Mouse (Mus musculus) left cerebral cortex, postnatal 4 days (tissue): ENCODE data around the gene Hs1bp3. TPM values are rescaled to one million over a fixed set of nuclear protein-coding genes. Genes with fewer than 3 reads are reported as not detected.

ENCODE experiments used
- DNase-seq: peaks from one replicate; pipeline ENCODE4 v3.0.0-alpha.2; 2022
- intact Hi-C: fragments of 180-260 bp; cut with DNase I; formaldehyde crosslinking; loops from one replicate; pipeline ENCODE4 v1.15.1; 2025
- total RNA-seq, 2 experiments: library from RNA; stranded (reverse); gene quantifications; 2 replicates each; pipeline ENCODE4 v1.2.3; 2021

Hs1bp3 gene
- total RNA-seq, 2 experiments from 2014 or later, result 10.3 to 11.0 TPM

- intact Hi-C loops, result no loop called here
- DNase-seq, result no peak
These were observed 45.2 kb downstream of the Hs1bp3 start for GRCm38 (mm10) chr12:8358344-8358966.

- intact Hi-C loops, result no loop called here
- no peak for DNase-seq
These were observed 46.3 kb downstream of the Hs1bp3 start for GRCm38 (mm10) chr12:8359418-8360112.

- no peak for DNase-seq
- intact Hi-C loops, result no loop called here
These were observed 48.6 kb downstream of the Hs1bp3 start for GRCm38 (mm10) chr12:8361866-8362265.

GRCm38 (mm10) chr12:8362400-8362799, 49.2 kb downstream of the Hs1bp3 start:
- intact Hi-C loops, result no loop called here
- DNase-seq, result no peak

GRCm38 (mm10) chr12:8364321-8364838, 51.1 kb downstream of the Hs1bp3 start:
- DNase-seq, result no peak
- intact Hi-C loops, result no loop called here

GRCm38 (mm10) chr12:8365336-8365735, 52.1 kb downstream of the Hs1bp3 start:
- intact Hi-C loops, result no loop called here
- no peak for DNase-seq

- no peak for DNase-seq
- intact Hi-C loops, result no loop called here
These were observed 52.8 kb downstream of the Hs1bp3 start for GRCm38 (mm10) chr12:8365905-8366576.

GRCm38 (mm10) chr12:8366688-8367087, 53.5 kb downstream of the Hs1bp3 start:
- intact Hi-C loops, result no loop called here
- DNase-seq, result no peak

GRCm38 (mm10) chr12:8371746-8372510, 58.7 kb downstream of the Hs1bp3 start:
- intact Hi-C loops, result no loop called here
- no peak for DNase-seq

- intact Hi-C loops, result no loop called here
- no peak for DNase-seq
These were observed 59.4 kb downstream of the Hs1bp3 start for GRCm38 (mm10) chr12:8372511-8373180.

GRCm38 (mm10) chr12:8373741-8374140, 60.5 kb downstream of the Hs1bp3 start:
- intact Hi-C loops, result no loop called here

GRCm38 (mm10) chr12:8377169-8377568, 63.9 kb downstream of the Hs1bp3 start:
- intact Hi-C loops, result no loop called here

More at GRCm38 (mm10) chr12:8373741-8374140, 60.5 kb downstream of the Hs1bp3 start:
- no peak for DNase-seq

GRCm38 (mm10) chr12:8377955-8378620, 64.9 kb downstream of the Hs1bp3 start:
- intact Hi-C loops, result no loop called here
- no peak for DNase-seq

More at GRCm38 (mm10) chr12:8377169-8377568, 63.9 kb downstream of the Hs1bp3 start:
- DNase-seq, result no peak

GRCm38 (mm10) chr12:8379795-8380521, 66.7 kb downstream of the Hs1bp3 start:
- no peak for DNase-seq
- intact Hi-C loops, result no loop called here

- DNase-seq, result no peak
- intact Hi-C loops, result no loop called here
These were observed 67.7 kb downstream of the Hs1bp3 start for GRCm38 (mm10) chr12:8380944-8381343.

GRCm38 (mm10) chr12:8381940-8382339, 68.7 kb downstream of the Hs1bp3 start:
- DNase-seq, result no peak
- intact Hi-C loops, result no loop called here

- no peak for DNase-seq
- intact Hi-C loops, result no loop called here
These were observed 70.6 kb downstream of the Hs1bp3 start for GRCm38 (mm10) chr12:8383822-8384221.

- intact Hi-C loops, result no loop called here
- DNase-seq, result no peak
These were observed 73.3 kb downstream of the Hs1bp3 start for GRCm38 (mm10) chr12:8386451-8387011.

GRCm38 (mm10) chr12:8387281-8387680, 74.0 kb downstream of the Hs1bp3 start:
- intact Hi-C loops, result no loop called here
- DNase-seq, result no peak
